Mouse (Mus musculus): Measurements from ENCODE around the gene Cdhr2.

The Cdhr2 gene

DNA sequence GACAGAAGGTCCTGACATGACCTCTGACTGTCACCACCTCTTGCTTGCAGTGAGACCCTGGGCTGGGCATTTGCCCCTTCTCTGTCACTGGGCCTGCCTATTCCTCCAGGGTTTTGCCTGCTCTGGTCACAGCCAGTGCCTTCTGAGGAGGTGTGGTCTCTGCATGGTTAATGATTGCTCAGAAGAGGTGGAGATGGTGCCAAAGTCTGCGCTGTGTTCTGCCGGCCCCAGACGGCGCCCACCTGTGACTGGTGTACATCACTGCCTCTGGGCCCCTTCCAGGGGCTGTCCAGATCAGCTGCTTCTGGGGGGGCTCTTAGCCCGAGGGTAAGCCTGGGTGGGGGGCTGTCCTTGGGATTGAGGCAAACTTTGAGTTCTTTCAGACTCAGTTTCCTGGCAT is at the start of gene Cdhr2:
Gene Cdhr2, plus strand, starts transcription at position 219 of the 400 bp plus-strand sequence.
- DNase-seq, result peak; percentile 60 to 78

DNA sequence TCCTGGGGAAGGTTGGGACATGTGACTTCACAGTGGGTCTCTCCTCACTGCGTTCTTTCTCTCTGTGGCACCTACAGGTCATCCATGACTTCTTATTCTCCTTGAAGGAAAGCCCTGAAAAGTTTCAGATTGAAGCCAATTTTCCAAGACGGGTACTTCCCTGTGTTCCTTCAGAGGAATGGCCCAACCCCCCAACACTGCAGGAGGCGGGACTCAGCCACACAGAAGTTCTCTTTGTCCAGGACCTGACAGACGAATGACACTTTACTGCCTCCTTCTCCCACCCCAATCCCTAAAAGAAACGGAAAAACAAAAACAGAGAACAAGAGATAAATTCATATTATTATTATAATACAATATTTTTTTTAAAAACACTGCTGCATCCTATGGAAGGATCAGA is 40.4 kb upstream of the Cdhr2 start:
- DNase-seq, result no peak

DNA sequence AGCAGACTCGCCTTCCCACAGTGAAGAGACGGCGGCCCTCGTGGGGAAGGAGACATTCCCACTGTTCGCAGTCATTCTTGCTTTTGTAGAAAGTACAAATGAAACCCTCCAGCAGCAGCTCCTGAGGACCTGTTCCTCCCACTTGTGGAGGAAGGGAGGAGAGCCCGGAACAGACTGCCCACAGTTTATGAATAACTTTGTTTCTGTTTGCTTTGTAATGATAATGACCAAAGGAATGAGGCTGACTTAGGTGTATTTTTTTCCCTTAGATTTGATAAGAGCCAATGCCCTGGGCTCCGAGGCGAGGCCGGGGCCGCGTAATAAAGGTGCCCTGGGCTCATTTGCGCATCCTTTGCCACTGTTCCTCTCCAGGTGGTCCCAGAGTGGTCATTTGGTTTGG is 39.9 kb upstream of the Cdhr2 start:
- DNase-seq, result no peak

DNA sequence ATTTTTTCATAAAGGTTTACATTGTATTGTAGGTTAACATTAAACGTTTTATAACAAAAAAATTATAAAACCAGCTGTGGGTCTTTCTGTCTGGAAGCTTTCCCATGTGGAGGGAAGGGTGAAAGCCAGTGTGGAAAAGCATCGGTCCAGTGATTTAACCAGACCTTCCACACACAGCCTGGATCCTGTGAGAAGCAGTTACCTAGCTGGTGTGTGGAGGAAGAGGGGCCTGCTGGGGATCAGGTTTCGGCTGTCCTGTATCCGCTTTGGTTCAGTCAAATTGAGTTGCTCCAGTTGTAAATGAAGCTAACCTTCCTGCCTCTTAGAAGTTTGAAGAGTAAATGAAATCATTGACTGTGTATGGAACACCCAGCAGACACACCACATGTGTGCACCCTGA is 37.3 kb upstream of the Cdhr2 start:
- DNase-seq, result no peak

DNA sequence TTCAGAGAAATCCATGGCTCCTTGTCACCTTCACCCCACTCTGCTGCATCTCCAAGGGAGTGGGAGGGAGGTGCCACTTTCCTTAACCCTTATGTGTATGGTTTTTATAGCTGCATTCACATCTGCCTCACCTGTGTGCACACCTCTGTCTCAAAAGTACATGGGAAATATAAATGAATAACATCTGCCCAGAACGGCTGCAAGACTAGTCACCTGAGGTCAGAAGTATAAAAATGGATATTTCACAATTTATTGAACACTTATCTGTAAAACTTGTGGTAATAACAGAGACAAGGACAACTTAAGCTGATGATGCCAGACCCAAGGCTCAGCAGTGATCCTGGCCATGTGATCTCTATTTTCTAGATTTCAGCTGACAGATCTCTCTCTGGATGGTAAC is 36.8 kb upstream of the Cdhr2 start:
- no peak for DNase-seq

DNA sequence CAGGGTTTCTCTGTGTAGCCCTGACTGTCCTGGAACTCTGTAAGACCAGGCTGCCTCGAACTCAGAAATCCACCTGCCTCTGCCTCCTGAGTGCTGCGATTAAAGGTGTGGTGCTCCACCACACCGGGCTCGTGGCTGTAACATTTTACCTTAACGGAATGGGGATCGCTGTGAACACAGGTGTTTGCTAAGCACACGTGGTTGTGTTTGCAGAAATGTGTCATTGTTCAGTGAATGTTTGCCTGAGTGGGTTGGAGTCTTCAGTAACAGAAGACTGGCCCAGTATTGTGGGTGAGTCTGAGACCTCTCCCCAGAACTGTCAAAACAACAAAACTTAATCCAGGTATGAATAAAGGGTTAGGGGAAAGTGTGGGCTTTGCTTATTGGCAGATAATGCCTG is 36.2 kb upstream of the Cdhr2 start:
- DNase-seq, result no peak

DNA sequence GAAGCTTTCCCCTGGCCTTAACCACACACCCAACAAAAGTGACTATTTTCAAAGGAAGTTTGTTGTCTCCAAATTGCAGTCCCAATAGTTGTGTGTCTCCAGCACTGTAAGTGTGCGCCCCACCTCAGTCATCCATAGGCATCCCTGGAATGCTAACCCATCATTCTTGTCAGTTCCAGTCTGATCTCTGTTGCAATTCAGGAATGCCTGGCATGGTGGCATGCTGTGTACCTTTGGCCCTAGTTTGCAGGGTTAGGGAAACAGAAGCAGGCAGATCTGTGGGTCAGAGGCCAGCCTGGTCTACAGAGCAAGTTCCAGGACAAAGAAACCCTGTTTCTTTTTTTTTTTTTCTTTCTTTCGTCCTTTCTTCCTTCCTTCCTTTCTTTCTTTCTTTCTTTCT is 30.8 kb upstream of the Cdhr2 start:
- DNase-seq, result no peak

DNA sequence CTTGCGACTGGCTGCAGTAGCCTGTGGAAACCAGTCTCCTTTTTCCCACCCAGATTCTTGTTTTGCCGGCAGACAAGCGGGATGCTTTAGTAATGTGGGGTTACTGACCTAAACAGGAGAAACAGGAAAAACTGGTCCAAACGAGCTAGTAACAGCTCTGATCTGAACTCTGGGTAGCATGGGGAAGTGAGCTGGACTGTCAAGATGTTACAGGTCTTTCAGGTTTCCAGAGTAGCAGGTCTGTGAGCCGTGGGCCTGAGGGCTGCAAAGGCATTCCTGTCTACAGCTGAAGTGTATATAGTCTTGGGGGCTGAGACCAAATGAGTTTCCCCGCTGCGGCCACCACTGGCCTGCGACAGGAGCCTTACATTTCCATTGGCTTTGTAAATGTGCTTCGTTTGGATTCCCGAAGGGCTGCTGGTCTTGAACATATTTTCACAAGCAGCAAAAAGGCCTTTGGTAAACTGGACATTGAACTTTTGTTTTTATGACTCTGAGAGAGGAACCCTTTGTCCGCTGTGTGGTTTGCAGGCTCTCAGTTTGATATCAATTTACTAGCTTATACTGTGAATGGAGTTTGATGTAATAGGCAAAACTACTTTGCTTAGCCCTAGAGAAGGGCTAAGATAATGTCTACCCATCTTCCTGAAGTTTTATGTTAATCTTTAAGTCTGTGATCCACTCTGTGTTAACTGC is 25.2 kb upstream of the Cdhr2 start:
- DNase-seq, result no peak

DNA sequence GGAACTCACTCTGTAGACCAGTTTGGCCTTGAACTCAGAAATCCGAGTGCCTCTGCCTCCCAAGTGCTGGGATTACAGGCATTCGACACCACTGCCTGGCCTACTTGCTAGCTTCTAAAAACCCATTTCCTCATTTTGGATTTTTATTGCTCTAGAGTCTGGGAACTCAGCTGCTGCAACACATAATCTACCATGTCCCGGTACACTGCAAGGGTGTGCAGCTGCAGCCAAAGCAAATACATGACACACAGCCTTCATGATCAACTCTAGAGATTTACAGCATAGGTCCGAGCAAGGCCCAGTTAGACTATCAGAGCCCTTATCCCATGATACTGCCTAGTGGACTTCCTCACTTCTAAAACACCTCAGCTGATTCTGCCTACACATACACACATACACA is 23.0 kb upstream of the Cdhr2 start:
- DNase-seq, result no peak

DNA sequence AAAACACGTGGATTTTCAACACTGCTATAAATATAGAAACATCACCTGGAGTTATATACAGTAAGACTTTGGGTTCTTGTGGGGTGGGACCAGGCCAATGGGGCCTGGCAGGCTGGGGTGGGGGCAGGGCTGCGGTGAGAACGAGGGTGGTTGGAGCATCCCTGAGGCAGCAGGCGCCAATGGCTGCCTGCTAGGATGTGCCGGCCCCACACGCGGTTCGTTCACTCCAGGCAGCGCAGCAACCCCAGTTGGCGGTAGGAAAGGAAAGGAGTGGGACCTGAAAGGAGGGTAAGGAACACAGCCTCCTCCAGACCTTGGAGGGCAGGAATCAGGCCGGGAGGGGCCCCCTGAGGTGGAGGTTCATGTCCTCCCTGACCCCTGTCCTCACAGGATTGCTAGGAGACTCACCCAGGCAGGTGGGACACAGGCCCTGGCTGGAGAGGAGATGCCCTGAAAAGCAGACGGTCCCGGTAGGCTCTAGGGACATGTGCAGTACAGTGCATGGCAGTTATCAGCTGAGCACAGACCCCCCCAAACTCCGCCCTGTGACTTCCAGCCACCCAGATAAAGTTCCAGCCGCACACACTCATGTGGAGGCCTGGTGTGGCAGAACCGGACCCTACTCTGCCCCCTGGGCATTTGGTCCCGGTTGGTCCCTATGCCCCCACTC is 20.9 kb upstream of the Cdhr2 start:
- no peak for DNase-seq

DNA sequence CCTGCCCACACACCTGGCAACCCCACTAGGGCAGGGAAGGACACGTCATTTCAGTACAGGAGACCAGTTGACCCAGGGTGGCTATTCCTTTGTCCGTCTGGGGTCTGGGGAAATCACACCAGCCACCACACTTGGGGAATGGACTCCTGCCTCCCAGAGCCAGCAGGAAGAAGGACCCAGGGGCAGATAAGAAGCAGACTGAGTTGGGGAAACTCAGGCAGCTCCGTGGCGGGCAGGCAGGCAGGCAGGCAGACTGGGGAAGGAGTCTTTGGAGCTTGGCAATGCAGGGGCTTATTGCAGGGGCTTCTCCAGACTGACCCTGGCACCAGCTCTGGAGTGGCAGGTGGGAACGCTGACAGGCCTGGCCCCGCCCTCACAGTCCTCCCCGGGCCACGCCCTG is 20.0 kb upstream of the Cdhr2 start:
- DNase-seq, result no peak

DNA sequence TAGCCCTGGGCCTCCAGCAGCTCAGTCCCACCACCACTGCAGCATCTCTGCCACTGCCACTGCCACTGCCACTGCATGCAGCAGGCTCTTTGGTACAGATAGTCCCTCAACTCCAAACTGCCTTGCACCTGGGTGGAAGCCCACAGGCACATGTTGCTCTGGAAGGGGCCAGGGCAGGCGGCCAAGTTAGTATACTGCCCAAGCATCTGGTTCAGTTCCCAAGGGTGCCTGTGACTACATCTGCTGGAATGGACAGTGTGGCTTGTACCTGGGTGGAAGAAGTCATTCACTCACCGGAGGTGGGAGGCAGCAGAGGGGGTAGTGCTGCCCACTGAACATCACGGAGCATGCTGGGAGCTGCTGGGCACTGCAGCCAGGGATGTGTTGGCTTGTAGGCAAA is 18.0 kb upstream of the Cdhr2 start:
- DNase-seq, result no peak

DNA sequence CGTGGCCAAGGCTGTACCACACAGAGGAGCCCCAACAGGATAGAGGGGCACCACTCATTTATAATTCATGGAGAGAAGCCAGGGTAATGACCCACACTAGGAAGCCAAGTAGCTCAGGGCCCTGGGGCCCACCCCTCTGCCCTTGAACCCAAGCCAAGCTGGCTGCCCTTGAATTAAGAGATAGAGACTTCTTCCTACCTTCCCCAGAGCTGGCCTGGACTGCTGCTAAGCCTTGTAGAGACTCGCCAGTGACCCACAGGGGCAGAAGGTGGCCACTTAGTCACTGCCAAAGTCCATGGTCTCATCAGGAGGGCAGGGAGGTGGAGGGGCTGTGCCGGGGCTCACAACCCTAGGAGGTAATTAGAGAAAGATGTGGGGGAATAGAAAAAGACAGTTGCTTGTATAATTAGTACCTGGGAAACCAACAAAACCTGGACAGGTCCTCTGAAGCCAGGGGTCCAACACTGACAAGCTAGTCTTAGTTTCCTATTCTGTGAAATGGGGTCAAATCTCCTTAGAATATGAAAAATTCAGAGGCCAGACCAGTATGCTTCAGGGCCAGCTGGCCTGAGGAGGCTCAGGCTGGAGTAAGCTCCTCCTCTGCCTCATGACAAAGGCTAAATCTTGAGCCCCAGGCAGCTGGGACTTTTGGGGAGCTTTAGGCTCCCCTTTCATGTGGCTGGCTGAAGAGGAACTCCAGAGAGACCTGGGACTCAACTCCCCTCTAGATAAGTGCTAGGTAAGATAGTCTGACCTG is 16.9 kb upstream of the Cdhr2 start:
- no peak for DNase-seq

DNA sequence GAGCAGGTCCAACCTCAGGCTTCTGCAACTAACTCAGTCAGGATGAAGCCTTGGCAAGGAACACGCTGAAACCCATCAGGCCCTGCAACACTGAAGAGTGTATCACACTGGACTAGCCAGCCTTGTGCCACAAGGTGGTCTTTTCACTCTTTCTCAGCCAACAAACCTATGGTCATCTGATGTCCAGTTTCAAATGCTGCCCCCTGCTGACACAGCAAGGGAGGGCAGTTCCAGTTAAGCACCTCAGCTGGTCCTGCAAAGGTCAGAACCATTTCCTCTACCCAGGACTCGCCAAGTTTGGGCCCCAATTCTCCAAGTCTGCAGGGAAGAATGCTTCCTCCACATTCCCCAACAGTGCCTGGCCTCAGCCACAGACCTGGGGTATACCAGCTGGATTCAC is 16.1 kb upstream of the Cdhr2 start:
- DNase-seq, result peak; percentile 77 to 83

DNA sequence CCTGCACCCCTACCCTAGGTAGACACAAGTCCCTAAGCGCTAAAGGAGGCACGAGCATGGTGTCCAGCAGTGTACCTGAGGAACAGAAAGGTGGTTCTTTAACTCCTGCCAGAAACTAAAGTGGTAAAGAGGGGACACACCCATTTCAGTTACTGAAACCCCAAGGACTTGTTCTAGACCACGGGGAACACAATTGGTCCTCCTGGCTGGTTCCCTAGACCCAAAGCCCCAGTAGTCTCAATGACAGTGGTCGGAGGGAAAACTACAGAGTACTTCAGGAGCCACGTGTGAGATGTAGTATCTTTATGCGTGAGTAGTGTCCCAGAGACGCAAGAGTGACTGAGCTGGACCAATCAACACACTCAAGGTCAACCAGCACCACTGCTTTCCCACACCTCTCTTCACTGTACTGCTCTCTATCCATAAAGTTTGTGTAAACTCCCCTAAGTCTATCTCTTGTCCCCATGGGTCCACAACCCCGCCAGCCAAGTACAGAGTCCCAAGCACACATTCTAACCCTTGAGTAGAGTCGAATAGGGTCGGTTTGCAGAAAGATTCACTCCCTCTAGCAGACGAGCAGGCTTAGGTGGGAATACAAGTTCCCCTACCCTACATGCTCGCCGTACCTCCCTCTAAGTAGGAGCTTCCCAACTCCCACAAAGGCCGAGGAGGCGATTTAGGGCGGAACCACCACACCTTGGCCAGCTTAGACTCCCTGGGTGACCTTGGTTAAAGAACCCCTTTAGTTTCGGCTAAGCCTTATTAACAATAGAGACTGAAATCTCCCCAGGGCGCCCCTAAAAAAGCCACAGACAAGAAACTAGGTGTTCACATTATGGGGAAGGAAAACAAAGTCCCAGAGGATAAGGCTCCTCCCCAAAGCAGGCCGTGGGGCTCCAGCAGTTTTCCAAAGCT is 14.9 kb upstream of the Cdhr2 start:
- peak in 1 of 2 experiments; percentile 41 for DNase-seq

DNA sequence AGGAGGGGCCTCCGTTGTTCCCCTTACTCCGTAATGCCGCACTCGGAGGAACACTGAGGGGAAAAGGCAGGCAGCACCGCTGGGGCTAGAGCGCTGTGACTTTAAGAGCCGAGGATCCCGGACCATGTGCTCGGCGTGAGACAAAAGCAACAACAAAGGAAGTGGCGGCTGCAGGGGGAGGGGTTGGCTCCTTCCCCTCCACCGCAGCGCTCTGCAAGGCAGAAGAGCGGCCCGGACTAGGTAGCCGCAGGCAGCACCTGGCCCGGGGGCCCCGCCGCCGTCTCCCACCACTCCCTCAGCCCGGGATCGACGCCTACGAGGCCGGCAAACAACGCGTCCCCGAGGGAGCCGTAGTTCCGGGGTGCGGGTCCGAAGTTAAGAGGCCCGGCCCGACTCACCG is 14.2 kb upstream of the Cdhr2 start:
- DNase-seq, result peak; percentile 83 to 91

DNA sequence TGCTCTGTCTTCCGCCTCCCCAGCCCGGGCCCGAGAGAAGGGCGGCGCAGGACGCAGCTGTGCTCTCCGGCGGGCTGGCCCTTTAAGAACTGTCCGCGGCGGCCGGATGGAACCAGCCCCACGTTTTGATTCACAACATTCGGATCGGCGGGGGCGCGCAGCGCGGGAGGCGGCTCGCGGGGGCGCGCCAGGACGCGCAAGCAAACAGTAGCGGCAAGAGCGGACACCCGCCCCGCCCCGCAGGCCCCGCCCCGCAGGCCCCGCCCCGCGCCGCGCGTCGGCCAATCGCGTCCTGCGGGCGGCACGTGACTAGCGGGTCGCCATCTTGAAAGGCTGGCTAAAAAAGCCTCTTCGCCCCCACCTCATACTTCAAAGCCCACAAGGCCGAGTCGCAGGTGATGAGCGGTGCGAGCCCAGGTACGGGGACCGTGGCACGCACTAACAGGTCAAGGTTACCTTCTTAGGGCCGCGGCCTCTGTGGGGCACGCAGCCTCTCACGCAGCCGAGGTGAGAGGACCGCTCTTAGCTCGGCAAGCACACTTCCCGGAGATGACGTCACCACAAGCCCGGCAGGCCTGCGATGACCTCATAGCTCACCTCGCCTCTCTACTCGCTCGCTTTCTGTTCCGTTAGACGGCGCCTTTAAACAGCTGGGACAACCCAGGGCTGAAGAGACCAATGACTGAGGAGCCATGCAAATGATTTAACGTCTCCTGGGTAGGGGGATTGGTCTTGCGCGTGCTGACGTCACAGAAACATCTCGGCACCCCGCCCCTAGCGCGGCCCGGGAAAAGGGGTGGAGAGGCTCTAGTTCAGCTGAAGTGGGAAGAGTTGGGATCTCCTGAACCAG is 13.5 kb upstream of the Cdhr2 start:
- peak; percentile 99 for DNase-seq

DNA sequence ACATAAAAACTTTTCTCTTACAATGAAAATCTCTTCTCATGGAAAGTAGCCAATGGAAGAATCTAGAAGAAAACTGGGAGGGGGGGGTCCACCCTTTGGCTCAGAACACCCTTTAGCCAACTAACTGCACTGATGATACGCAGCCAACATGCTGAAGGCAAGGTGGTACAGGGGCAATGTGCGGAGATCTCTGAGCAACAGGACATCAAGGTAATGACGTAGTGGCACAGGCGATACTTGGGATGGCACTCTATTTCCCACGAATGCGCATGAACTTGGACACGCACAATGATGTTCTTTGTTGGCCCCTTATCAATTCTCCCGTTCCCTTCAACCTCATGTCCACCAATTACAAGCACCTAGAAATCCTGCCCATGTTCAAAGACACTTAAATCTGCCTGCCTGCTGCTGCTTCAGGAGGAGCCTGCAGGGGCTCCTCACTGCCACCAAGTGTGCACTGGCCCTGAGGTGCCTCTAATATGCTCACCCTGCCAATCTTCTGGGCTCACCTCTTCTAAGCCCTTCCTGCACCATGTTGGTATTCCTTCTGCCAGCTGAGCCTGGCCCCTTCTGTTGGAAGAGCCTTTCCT is 11.0 kb upstream of the Cdhr2 start:
- no peak for DNase-seq

DNA sequence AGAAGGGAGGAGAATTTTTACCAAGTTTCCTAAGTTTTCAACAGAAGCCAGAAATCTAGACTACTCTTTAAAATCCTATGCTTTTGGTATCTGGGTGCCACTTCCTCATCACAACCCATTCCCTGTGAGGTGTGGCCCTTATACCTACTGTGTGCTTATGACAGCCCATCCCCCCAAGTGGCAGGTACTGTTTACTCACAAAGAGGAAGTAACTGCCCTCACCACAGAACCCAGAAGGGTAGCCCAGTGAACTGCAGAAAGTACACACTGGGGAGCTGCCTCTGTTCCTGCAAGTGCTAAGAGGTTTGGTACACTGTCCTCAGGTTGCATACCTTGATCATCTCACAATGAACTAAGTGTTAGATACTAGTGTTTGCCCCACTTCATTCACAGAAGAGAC is 9.5 kb upstream of the Cdhr2 start:
- DNase-seq, result no peak

DNA sequence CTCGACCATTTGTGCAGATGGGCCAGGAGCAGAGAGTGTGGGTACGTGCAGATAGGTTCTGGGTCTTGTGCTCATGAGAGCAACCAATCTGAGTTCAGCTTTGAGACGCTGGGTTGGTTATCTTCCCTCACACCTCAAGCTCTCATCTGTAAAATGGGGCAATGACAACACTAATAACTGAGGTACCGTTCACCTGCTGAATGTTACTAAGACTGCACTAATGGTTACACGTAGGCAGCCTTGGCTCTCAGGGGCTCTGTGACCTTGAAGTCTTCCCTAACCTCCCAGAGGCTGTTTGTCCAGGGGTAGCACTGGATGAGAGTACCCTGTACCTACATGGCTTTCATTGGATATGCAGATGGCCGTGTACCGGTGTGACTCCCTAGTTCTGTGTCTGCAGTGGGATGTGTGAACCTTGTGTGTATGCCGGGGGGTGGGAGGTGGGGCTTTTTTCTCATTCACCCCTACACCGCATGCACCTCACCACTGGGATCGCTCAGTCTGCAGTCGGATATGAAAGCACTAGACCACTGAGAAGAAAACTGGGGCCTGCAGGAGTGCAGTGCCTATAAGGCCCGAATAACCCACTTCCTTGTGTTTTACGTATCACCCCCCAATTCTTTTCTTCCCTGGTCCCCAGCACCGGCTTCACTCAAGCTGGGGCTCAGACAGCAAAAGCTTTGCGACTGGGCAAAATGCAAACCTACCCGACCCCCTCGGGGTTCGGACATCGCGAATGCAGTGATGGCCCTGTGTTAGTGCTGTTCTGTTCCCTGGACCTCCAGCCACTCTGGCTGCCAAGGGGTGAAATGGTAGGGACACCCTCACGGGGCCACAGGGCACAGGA is 8.3 kb upstream of the Cdhr2 start:
- DNase-seq, result no peak

Measured in kidney, postnatal 4 days (tissue).